Mouse (Mus musculus) thymus, postnatal 36 days (tissue): ENCODE data around the gene Dll4.

Source experiments
- DNase-seq, 2 experiments: peaks; one replicate each; pipeline ENCODE4 v3.0.0; 2022; ENCODE audit warnings: mixed read lengths in 2 of 2

Gene Dll4

GRCm38 (mm10) chr2:119335535-119335934, 10.0 kb downstream of the Dll4 start:
- DNase-seq = no peak

- no peak for DNase-seq
Measured at GRCm38 (mm10) chr2:119336002-119336401, 10.4 kb downstream of the Dll4 start.

- DNase-seq = peak; percentile 34 to 35
Measured at GRCm38 (mm10) chr2:119336470-119336869, 10.9 kb downstream of the Dll4 start.

- DNase-seq = peak; percentile 85 to 87
Measured at GRCm38 (mm10) chr2:119337425-119338265, 12.1 kb downstream of the Dll4 start.

GRCm38 (mm10) chr2:119344537-119345138, 19.1 kb downstream of the Dll4 start:
- no peak for DNase-seq

- peak; percentile 39 to 58 for DNase-seq
Measured at GRCm38 (mm10) chr2:119350555-119351486, 25.2 kb downstream of the Dll4 start, which contains the start of gene Chac1. Chac1 (plus strand) TSS chr2:119351229.

- no peak for DNase-seq
Measured at GRCm38 (mm10) chr2:119353707-119354106, 28.1 kb downstream of the Dll4 start.

GRCm38 (mm10) chr2:119355089-119355488, 29.5 kb downstream of the Dll4 start:
- no peak for DNase-seq

- no peak for DNase-seq
Measured at GRCm38 (mm10) chr2:119355651-119356050, 30.1 kb downstream of the Dll4 start.

GRCm38 (mm10) chr2:119356310-119356709, 30.7 kb downstream of the Dll4 start:
- DNase-seq = no peak

GRCm38 (mm10) chr2:119356805-119357204, 31.2 kb downstream of the Dll4 start:
- DNase-seq = no peak

- DNase-seq = no peak
Measured at GRCm38 (mm10) chr2:119358249-119358648, 32.7 kb downstream of the Dll4 start.

GRCm38 (mm10) chr2:119359721-119360291, 34.2 kb downstream of the Dll4 start:
- no peak for DNase-seq

- no peak for DNase-seq
Measured at GRCm38 (mm10) chr2:119364969-119365368, 39.4 kb downstream of the Dll4 start.

- no peak for DNase-seq
Measured at GRCm38 (mm10) chr2:119367346-119367745, 41.8 kb downstream of the Dll4 start.

GRCm38 (mm10) chr2:119370116-119370515, 44.5 kb downstream of the Dll4 start:
- DNase-seq = no peak

GRCm38 (mm10) chr2:119377286-119377685, 51.7 kb downstream of the Dll4 start:
- no peak for DNase-seq

GRCm38 (mm10) chr2:119377826-119378225, 52.2 kb downstream of the Dll4 start:
- no peak for DNase-seq

GRCm38 (mm10) chr2:119379455-119379854, 53.9 kb downstream of the Dll4 start:
- no peak for DNase-seq
